Mouse (Mus musculus): ENCODE data around the gene Mfsd4b1. TPM values are rescaled to one million over a fixed set of nuclear protein-coding genes. Genes with fewer than 3 reads are reported as not detected.

The Mfsd4b1 gene
- total RNA-seq, 1 experiment = 0.09 TPM

DNA sequence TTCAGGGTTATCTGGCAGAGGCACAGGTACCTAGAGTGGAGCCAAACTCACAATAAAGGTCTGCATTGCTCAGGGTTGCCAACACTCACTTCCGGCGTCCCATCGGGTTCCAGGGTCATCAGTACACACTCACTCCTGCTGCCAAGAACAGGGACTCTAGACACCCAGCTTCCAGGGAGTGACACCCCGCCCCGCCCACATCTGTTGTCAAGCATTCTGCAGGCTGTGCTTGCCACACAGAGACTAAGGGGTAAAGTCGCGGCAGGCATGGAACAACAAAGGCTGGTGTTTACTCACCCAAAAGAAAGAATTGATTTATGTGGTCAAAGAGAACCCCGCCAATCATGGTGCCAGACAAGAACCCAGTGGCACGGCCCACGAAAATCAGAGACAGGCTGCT is 18.1 kb downstream of the Mfsd4b1 start:
- no peaks in the 10 kb centered on the region for H3K36me3 ChIP-seq (ENCODE audit: control insufficient read depth, insufficient read depth, low read length, poor library complexity, severe bottlenecking)
- H3K9me3 ChIP-seq (ENCODE audit: control insufficient read depth, insufficient read depth, low read depth, low read length) = no peaks in the 10 kb centered on the region
- H3K27ac ChIP-seq (ENCODE audit: insufficient read depth, low read depth, low read length, poor library complexity, severe bottlenecking) = no peak overlapping the region
- H3K4me1 ChIP-seq (ENCODE audit: control insufficient read depth in 2 of 2, insufficient read depth in 2 of 2, low read length in 2 of 2, poor library complexity in 1 of 2) = peaks cover 2 to 5% of the 10 kb centered on the region in 2 experiments; a peak in 2 of 4 replicates
- in situ Hi-C loops (cut with MboI; ENCODE audit: low sequenced_read_pairs in 2 of 2, unreplicated experiment in 2 of 2) = no loop called here
- peak overlapping the region; percentile 13 to 44; a peak in 1 of 4 replicates for H3K4me3 ChIP-seq (ENCODE audit: insufficient read depth in 1 of 2, low read depth in 1 of 2, low read length in 2 of 2, poor library complexity in 1 of 2, severe bottlenecking in 1 of 2)
- no peak overlapping the region for H3K9ac ChIP-seq (ENCODE audit: insufficient read depth, low read depth, low read length, poor library complexity, severe bottlenecking)
- no peak for TF ChIP-seq ZNF384 (IDR thresholded peaks at IDR 0.05; ENCODE audit: low read depth, low read length)
- TF ChIP-seq MAFK (IDR thresholded peaks at IDR 0.05; ENCODE audit: insufficient read depth, low read depth, low read length) = no peak
- TF ChIP-seq ZC3H11A (IDR thresholded peaks at IDR 0.05; ENCODE audit: borderline replicate concordance, low read depth, low read length) = no peak
- no peak for TF ChIP-seq HCFC1 (IDR thresholded peaks at IDR 0.05; ENCODE audit: borderline replicate concordance, insufficient read depth, low read length)
- TF ChIP-seq CHD2 (IDR thresholded peaks at IDR 0.05; ENCODE audit: low read depth, low read length) = no peak
- DNase-seq (ENCODE audit: low read depth, low spot score) = no peak

DNA sequence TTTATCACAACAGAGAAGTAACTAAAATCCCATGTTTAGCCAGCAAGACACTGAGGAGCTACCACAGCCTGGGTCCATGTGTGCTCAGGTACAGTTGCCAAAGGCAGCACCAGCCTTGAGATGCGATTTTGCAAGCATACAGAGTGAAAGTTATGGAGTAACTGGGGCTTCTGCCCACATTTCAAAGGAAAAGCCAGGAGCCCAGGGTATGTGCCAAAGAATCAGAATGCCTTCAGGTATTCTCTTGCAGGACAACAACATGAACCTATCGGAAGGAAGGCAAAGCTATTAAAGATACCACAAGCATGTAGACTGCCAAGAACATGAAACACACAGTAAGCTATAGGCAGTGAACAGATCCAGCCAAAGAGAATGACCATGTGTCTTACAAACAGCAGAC is 24.3 kb downstream of the Mfsd4b1 start:
- no peak for TF ChIP-seq ZC3H11A (IDR thresholded peaks at IDR 0.05; ENCODE audit: borderline replicate concordance, low read depth, low read length)
- no peak for TF ChIP-seq ZNF384 (IDR thresholded peaks at IDR 0.05; ENCODE audit: low read depth, low read length)
- TF ChIP-seq MAFK (IDR thresholded peaks at IDR 0.05; ENCODE audit: insufficient read depth, low read depth, low read length) = no peak
- no peak for TF ChIP-seq HCFC1 (IDR thresholded peaks at IDR 0.05; ENCODE audit: borderline replicate concordance, insufficient read depth, low read length)
- TF ChIP-seq CHD2 (IDR thresholded peaks at IDR 0.05; ENCODE audit: low read depth, low read length) = no peak

DNA sequence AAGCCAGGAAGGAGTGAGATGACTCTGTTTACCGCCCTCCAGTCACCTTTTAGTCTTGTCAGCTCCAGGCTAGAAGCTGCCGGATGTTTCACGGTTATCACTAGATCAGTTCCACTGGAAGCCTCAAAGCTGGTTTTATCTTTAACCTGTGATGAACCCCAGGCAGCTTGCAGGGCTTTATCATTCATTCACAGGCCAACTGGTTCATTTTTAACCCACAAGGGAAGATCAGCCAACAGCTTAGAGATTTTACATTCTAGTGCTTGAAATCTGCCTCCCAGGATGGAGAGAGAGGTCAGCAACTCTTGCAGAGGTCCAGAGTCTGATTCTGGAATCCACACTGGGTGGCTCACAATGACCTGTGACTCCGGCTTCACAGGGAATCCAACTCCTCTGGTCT is 33.9 kb downstream of the Mfsd4b1 start:
- H3K4me3 ChIP-seq (ENCODE audit: insufficient read depth in 1 of 2, low read depth in 1 of 2, low read length in 2 of 2, poor library complexity in 1 of 2, severe bottlenecking in 1 of 2) = no peak overlapping the region
- in situ Hi-C loops (cut with MboI; ENCODE audit: low sequenced_read_pairs in 2 of 2, unreplicated experiment in 2 of 2) = no loop called here

More for the DNA sequence above, 24.3 kb downstream of the Mfsd4b1 start:
- peaks cover 0 to 2% of the 10 kb centered on the region in 2 experiments; a peak in 2 of 4 replicates for H3K4me1 ChIP-seq (ENCODE audit: control insufficient read depth in 2 of 2, insufficient read depth in 2 of 2, low read length in 2 of 2, poor library complexity in 1 of 2)
- no peaks in the 10 kb centered on the region for H3K36me3 ChIP-seq (ENCODE audit: control insufficient read depth, insufficient read depth, low read length, poor library complexity, severe bottlenecking)
- DNase-seq (ENCODE audit: low read depth, low spot score) = no peak
- no peak overlapping the region for H3K4me3 ChIP-seq (ENCODE audit: insufficient read depth in 1 of 2, low read depth in 1 of 2, low read length in 2 of 2, poor library complexity in 1 of 2, severe bottlenecking in 1 of 2)
- H3K27ac ChIP-seq (ENCODE audit: insufficient read depth, low read depth, low read length, poor library complexity, severe bottlenecking) = no peak overlapping the region
- in situ Hi-C loops (cut with MboI; ENCODE audit: low sequenced_read_pairs in 2 of 2, unreplicated experiment in 2 of 2) = no loop called here
- H3K9me3 ChIP-seq (ENCODE audit: control insufficient read depth, insufficient read depth, low read depth, low read length) = no peaks in the 10 kb centered on the region
- H3K9ac ChIP-seq (ENCODE audit: insufficient read depth, low read depth, low read length, poor library complexity, severe bottlenecking) = no peak overlapping the region

DNA sequence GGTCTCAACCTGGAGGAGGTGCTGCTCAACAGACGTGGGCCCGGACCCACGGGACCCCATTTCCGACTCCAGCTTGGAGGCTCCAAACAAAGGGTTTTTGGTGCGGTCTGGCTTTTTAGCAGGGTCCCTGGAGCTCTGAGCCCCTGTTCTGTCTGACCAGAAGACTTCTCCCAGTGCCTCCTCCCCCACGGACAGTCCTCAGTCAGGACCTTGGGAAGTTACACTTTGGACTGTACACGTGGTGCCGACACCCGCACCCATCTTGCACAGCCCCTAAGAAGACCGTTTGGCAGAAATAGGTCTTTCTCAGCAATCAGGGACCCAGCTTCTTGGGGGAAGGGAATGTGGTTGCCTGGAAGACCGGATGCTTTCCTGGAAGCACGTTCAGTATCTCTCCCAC is 38.6 kb downstream of the Mfsd4b1 start, which contains the start of gene Mfsd4b5:
Mfsd4b5 (minus strand) TSS at position 181 of the 400 bp plus-strand sequence.
- Histone ChIP-seq H3K36me3 (ENCODE audit: control insufficient read depth, insufficient read depth, low read length, poor library complexity, severe bottlenecking) (no peaks in the 10 kb centered on the region), H3K4me1 (ENCODE audit: control insufficient read depth in 2 of 2, insufficient read depth in 2 of 2, low read length in 2 of 2, poor library complexity in 1 of 2) (no peaks in the 10 kb centered on the region), H3K9ac (ENCODE audit: insufficient read depth, low read depth, low read length, poor library complexity, severe bottlenecking) (no peak within 1 kb of the TSS), H3K4me3 (ENCODE audit: insufficient read depth in 1 of 2, low read depth in 1 of 2, low read length in 2 of 2, poor library complexity in 1 of 2, severe bottlenecking in 1 of 2) (no peak within 1 kb of the TSS), H3K9me3 (ENCODE audit: control insufficient read depth, insufficient read depth, low read depth, low read length) (no peaks in the 10 kb centered on the region), H3K27ac (ENCODE audit: insufficient read depth, low read depth, low read length, poor library complexity, severe bottlenecking) (no peak within 1 kb of the TSS)
- TF ChIP-seq HCFC1 (IDR thresholded peaks at IDR 0.05; ENCODE audit: borderline replicate concordance, insufficient read depth, low read length) (no peak), MAFK (IDR thresholded peaks at IDR 0.05; ENCODE audit: insufficient read depth, low read depth, low read length) (no peak), ZNF384 (IDR thresholded peaks at IDR 0.05; ENCODE audit: low read depth, low read length) (no peak), CHD2 (IDR thresholded peaks at IDR 0.05; ENCODE audit: low read depth, low read length) (no peak), ZC3H11A (IDR thresholded peaks at IDR 0.05; ENCODE audit: borderline replicate concordance, low read depth, low read length) (no peak)
- DNase-seq (ENCODE audit: low read depth, low spot score) = no peak
- in situ Hi-C loops (cut with MboI; ENCODE audit: low sequenced_read_pairs in 2 of 2, unreplicated experiment in 2 of 2) = no loop called here

More for the DNA sequence above, 33.9 kb downstream of the Mfsd4b1 start:
- DNase-seq (ENCODE audit: low read depth, low spot score) = no peak
- H3K36me3 ChIP-seq (ENCODE audit: control insufficient read depth, insufficient read depth, low read length, poor library complexity, severe bottlenecking) = no peaks in the 10 kb centered on the region
- no peak for TF ChIP-seq ZNF384 (IDR thresholded peaks at IDR 0.05; ENCODE audit: low read depth, low read length)
- no peak for TF ChIP-seq CHD2 (IDR thresholded peaks at IDR 0.05; ENCODE audit: low read depth, low read length)
- TF ChIP-seq HCFC1 (IDR thresholded peaks at IDR 0.05; ENCODE audit: borderline replicate concordance, insufficient read depth, low read length) = no peak
- TF ChIP-seq MAFK (IDR thresholded peaks at IDR 0.05; ENCODE audit: insufficient read depth, low read depth, low read length) = no peak
- TF ChIP-seq ZC3H11A (IDR thresholded peaks at IDR 0.05; ENCODE audit: borderline replicate concordance, low read depth, low read length) = no peak
- H3K4me1 ChIP-seq (ENCODE audit: control insufficient read depth in 2 of 2, insufficient read depth in 2 of 2, low read length in 2 of 2, poor library complexity in 1 of 2) = no peaks in the 10 kb centered on the region
- no peak overlapping the region for H3K27ac ChIP-seq (ENCODE audit: insufficient read depth, low read depth, low read length, poor library complexity, severe bottlenecking)
- H3K9ac ChIP-seq (ENCODE audit: insufficient read depth, low read depth, low read length, poor library complexity, severe bottlenecking) = no peak overlapping the region
- no peaks in the 10 kb centered on the region for H3K9me3 ChIP-seq (ENCODE audit: control insufficient read depth, insufficient read depth, low read depth, low read length)
